Mouse (Mus musculus) stomach, postnatal 0 days (tissue): ENCODE data around the gene Setd7.

Experiments used
- CTCF ChIP-seq: IDR thresholded peaks from 2 replicates; pipeline ENCODE4 v1.5.1; 2016; ENCODE audit warnings: antibody characterized with exemption, low read depth, mild to moderate bottlenecking, moderate library complexity
- EP300 ChIP-seq: optimal IDR thresholded peaks from 2 replicates; pipeline ENCODE3; 2016; ENCODE audit warnings: antibody characterized with exemption

DNA sequence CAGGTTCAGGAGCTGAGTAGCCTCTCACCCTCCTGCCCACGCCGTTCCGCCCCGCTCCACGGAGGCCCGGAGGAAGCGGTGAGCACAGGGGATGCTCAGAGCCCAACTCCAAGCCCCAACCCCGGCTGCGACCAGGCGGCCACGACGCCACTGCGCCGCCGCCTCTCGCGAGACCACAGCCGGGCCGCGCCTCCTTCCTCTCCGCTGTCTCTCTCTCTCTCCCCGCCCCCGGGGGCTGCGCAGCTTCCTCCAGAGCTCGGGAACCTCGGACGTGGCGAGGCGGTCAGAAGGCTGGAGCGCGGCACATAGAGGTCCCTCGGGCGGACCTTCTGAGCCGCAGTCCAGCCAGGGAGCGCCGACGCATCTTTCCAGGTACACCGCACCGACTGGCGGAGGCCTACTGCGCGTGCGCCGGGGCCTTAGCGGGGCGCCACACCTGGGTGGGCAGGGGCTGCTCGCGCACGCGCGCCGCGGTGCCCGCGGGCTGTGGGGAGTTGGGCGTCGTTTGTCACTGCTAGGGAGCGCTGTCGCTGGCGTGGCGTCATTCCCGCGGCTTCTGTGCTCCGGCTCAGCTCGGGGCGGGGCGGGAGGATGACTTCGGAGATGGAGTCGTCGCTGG is 76.8 kb downstream of the Setd7 start, which contains the start of gene Rab33b:
- peak; percentile 49; the same call in 1 of the 2 replicates for TF ChIP-seq CTCF
- TF ChIP-seq EP300: peak; percentile 98
